Mouse (Mus musculus): ENCODE measurements around the gene Cox10. TPM values are rescaled to one million over a fixed set of nuclear protein-coding genes. Genes with fewer than 3 reads are reported as not detected.

Cox10 gene
- total and polyA plus RNA-seq, 3 experiments = 23.4 to 60.3 (median 35.2) TPM

DNA sequence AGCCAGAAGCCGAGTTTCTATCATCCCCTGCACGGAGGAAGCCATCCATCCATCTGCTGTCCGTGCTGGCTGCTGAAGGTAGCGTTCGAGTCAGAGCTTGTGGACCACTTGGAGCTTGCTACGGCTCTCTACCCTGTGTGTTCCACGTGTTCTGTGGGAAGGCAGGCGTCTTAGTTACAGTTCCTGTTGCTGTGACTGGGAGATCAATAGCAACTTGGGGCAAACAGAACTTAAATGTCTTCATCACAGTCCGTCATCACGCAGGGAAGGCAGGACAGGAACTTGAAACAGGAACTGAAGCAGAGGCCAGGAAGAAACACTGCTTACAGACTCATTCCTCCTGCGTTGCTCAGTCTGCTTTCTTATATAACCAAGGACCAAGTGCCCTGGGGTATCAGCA is 130.9 kb downstream of the Cox10 start:
- H3K4me2 ChIP-seq (ENCODE audit: insufficient read depth, low read depth, poor library complexity, severe bottlenecking) = no peak overlapping the region
- peaks cover 0 to 5% of the 10 kb centered on the region in 2 experiments; a peak in 1 of 4 replicates for H3K4me1 ChIP-seq (ENCODE audit: control insufficient read depth in 1 of 2, insufficient read depth in 2 of 2)
- DNase-seq (ENCODE audit: extremely low read depth) = no peak
- no peak overlapping the region for H3K27ac ChIP-seq (ENCODE audit: insufficient read depth, low read depth)
- H3K27me3 ChIP-seq (replicated peaks) = no peaks in the 10 kb centered on the region
- dilution Hi-C loops (cut with MboI; ENCODE audit: extremely low pct_ligation_motif_present, extremely low pct_unique_long_range_greater_than_20kb, low sequenced_read_pairs) = no loop called here
- H3K79me2 ChIP-seq (replicated peaks; ENCODE audit: control insufficient read depth, extremely low read depth, insufficient read depth, poor library complexity, severe bottlenecking) = no peaks in the 10 kb centered on the region
- H3K9ac ChIP-seq (ENCODE audit: insufficient read depth, low read depth) = no peak overlapping the region
- H3K4me3 ChIP-seq (replicated peaks in 1 of 3; ENCODE audit: low read depth in 2 of 3, low read length in 2 of 3, poor library complexity in 1 of 3) = no peak overlapping the region
- no peaks in the 10 kb centered on the region for H3K36me3 ChIP-seq (replicated peaks in 1 of 2; ENCODE audit: control insufficient read depth in 1 of 2, insufficient read depth in 1 of 2, low read length in 1 of 2)
- TF ChIP-seq CTCF (conservative IDR thresholded peaks at IDR 0.05 in 1 of 2, IDR thresholded peaks at IDR 0.05 in 1 of 2; ENCODE audit: low read depth in 2 of 2, low read length in 2 of 2) (no peak), TCF12 (IDR thresholded peaks at IDR 0.05; ENCODE audit: low read depth, low read length) (no peak), TBP (conservative IDR thresholded peaks at IDR 0.05; ENCODE audit: low read depth, low read length) (no peak), MEF2A (IDR thresholded peaks at IDR 0.05; ENCODE audit: borderline replicate concordance, low read depth, low read length) (no peak), CHD1 (IDR thresholded peaks at IDR 0.05; ENCODE audit: low read depth, low read length) (no peak), UBTF (IDR thresholded peaks at IDR 0.05; ENCODE audit: low read depth, low read length) (no peak), ZKSCAN1 (IDR thresholded peaks at IDR 0.05; ENCODE audit: borderline replicate concordance, low read depth, low read length) (no peak)
- in situ Hi-C loops (cut with MboI; ENCODE audit: low pct_ligation_motif_present, low pct_unique_long_range_greater_than_20kb, low sequenced_read_pairs) = no loop called here
- peaks cover 4% of the 10 kb centered on the region for H3K9me3 ChIP-seq (replicated peaks; ENCODE audit: low read length)

DNA sequence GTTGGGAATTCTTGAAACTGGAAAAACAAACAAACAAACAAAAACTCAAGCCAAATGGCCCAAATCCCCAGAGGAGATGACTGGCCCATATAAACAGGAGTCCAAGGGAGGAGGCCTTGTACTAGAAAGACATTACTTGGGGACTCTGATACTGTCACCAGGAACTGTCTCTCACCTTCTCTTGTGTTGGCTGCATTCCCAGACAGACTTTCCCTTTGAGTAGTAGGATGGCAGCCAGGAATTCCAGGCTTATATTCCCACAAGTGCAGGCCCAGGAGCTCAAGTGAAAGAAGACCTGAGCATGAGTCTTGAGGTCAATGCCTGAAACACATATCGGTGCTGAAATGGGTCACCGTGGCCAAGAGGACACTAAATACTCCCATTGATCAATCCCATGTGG is 132.2 kb downstream of the Cox10 start:
- Histone ChIP-seq H3K27me3 (replicated peaks) (no peaks in the 10 kb centered on the region), H3K4me3 (replicated peaks in 1 of 3; ENCODE audit: low read depth in 2 of 3, low read length in 2 of 3, poor library complexity in 1 of 3) (no peak overlapping the region), H3K9ac (ENCODE audit: insufficient read depth, low read depth) (no peak overlapping the region), H3K9me3 (replicated peaks; ENCODE audit: low read length) (peaks cover 4% of the 10 kb centered on the region), H3K4me2 (ENCODE audit: insufficient read depth, low read depth, poor library complexity, severe bottlenecking) (no peak overlapping the region), H3K36me3 (replicated peaks in 1 of 2; ENCODE audit: control insufficient read depth in 1 of 2, insufficient read depth in 1 of 2, low read length in 1 of 2) (no peaks in the 10 kb centered on the region), H3K79me2 (replicated peaks; ENCODE audit: control insufficient read depth, extremely low read depth, insufficient read depth, poor library complexity, severe bottlenecking) (no peaks in the 10 kb centered on the region), H3K4me1 (ENCODE audit: control insufficient read depth in 1 of 2, insufficient read depth in 2 of 2) (peaks cover 0 to 2% of the 10 kb centered on the region in 2 experiments; a peak in 1 of 4 replicates), H3K27ac (ENCODE audit: insufficient read depth, low read depth) (no peak overlapping the region)
- dilution Hi-C loops (cut with MboI; ENCODE audit: extremely low pct_ligation_motif_present, extremely low pct_unique_long_range_greater_than_20kb, low sequenced_read_pairs) (no loop called here), in situ Hi-C loops (cut with MboI; ENCODE audit: low pct_ligation_motif_present, low pct_unique_long_range_greater_than_20kb, low sequenced_read_pairs) (no loop called here)
- no peak for DNase-seq (ENCODE audit: extremely low read depth)
- TF ChIP-seq TCF12 (IDR thresholded peaks at IDR 0.05; ENCODE audit: low read depth, low read length) = no peak
- TF ChIP-seq RAD21 (IDR thresholded peaks at IDR 0.05; ENCODE audit: low read depth, low read length) = no peak
- no peak for TF ChIP-seq E2F4 (IDR thresholded peaks at IDR 0.05; ENCODE audit: insufficient replicate concordance, low read depth, low read length)
- no peak for TF ChIP-seq ETS1 (conservative IDR thresholded peaks at IDR 0.05; ENCODE audit: low read depth, low read length)
- no peak for TF ChIP-seq KAT2A (IDR thresholded peaks at IDR 0.05; ENCODE audit: insufficient replicate concordance, low read length)
- TF ChIP-seq UBTF (IDR thresholded peaks at IDR 0.05; ENCODE audit: low read depth, low read length) = no peak
- no peak for TF ChIP-seq CTCF (conservative IDR thresholded peaks at IDR 0.05 in 1 of 2, IDR thresholded peaks at IDR 0.05 in 1 of 2; ENCODE audit: low read depth in 2 of 2, low read length in 2 of 2)

DNA sequence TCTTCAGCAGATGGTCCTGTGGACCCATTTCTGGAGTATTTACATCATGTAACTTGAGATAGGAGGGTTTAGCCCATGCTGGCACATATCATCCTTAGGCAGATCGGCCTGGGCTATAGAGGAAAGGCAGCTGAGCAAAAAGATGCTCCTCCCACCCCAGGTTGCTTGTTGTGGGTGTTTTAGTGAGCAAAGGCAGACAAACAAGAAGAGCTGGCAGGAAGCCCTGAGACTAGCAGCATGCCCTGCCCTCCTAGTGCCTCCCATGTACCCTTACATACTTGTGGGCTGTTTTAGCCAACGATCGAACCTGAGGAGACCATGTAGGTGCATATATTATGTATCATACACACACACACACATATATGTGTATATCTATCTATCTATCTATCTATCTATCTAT is 135.3 kb downstream of the Cox10 start:
- no peak overlapping the region for H3K9ac ChIP-seq (ENCODE audit: insufficient read depth, low read depth)
- H3K27ac ChIP-seq (ENCODE audit: insufficient read depth, low read depth) = no peak overlapping the region
- H3K9me3 ChIP-seq (replicated peaks; ENCODE audit: low read length) = peaks cover 4% of the 10 kb centered on the region
- H3K27me3 ChIP-seq (replicated peaks) = peaks cover 2% of the 10 kb centered on the region
- no peaks in the 10 kb centered on the region for H3K79me2 ChIP-seq (replicated peaks; ENCODE audit: control insufficient read depth, extremely low read depth, insufficient read depth, poor library complexity, severe bottlenecking)
- H3K4me2 ChIP-seq (ENCODE audit: insufficient read depth, low read depth, poor library complexity, severe bottlenecking) = no peak overlapping the region
- TF ChIP-seq EP300 (IDR thresholded peaks at IDR 0.05; ENCODE audit: low read length) = no peak
- TF ChIP-seq JUND (conservative IDR thresholded peaks at IDR 0.05; ENCODE audit: low read depth, low read length) = no peak
- TF ChIP-seq CTCF (conservative IDR thresholded peaks at IDR 0.05 in 1 of 2, IDR thresholded peaks at IDR 0.05 in 1 of 2; ENCODE audit: low read depth in 2 of 2, low read length in 2 of 2) = no peak
- TF ChIP-seq CHD2 (IDR thresholded peaks at IDR 0.05; ENCODE audit: low read length) = no peak
- no peak for TF ChIP-seq MAX (IDR thresholded peaks at IDR 0.05; ENCODE audit: low read length)
- TF ChIP-seq CHD1 (IDR thresholded peaks at IDR 0.05; ENCODE audit: low read depth, low read length) = no peak
- no peak for TF ChIP-seq SIN3A (IDR thresholded peaks at IDR 0.05; ENCODE audit: low read length)
- TF ChIP-seq RCOR1 (conservative IDR thresholded peaks at IDR 0.05; ENCODE audit: low read depth, low read length) = no peak
- TF ChIP-seq USF2 (conservative IDR thresholded peaks at IDR 0.05; ENCODE audit: low read depth, low read length) = no peak
- TF ChIP-seq SMC3 (IDR thresholded peaks at IDR 0.05; ENCODE audit: low read depth, low read length) = no peak
- no peak for TF ChIP-seq GABPA (IDR thresholded peaks at IDR 0.05; ENCODE audit: insufficient replicate concordance, low read depth, low read length)
- no peak for TF ChIP-seq KAT2A (IDR thresholded peaks at IDR 0.05; ENCODE audit: insufficient replicate concordance, low read length)
- H3K4me3 ChIP-seq (replicated peaks in 1 of 3; ENCODE audit: low read depth in 2 of 3, low read length in 2 of 3, poor library complexity in 1 of 3) = no peak overlapping the region
- no peaks in the 10 kb centered on the region for H3K4me1 ChIP-seq (ENCODE audit: control insufficient read depth in 1 of 2, insufficient read depth in 2 of 2)
- in situ Hi-C loops (cut with MboI; ENCODE audit: low pct_ligation_motif_present, low pct_unique_long_range_greater_than_20kb, low sequenced_read_pairs) (no loop called here), dilution Hi-C loops (cut with MboI; ENCODE audit: extremely low pct_ligation_motif_present, extremely low pct_unique_long_range_greater_than_20kb, low sequenced_read_pairs) (no loop called here)
- no peaks in the 10 kb centered on the region for H3K36me3 ChIP-seq (replicated peaks in 1 of 2; ENCODE audit: control insufficient read depth in 1 of 2, insufficient read depth in 1 of 2, low read length in 1 of 2)
- no peak for DNase-seq (ENCODE audit: extremely low read depth)

Data from CH12.LX (cell line).